Mouse (Mus musculus) thymus, adult 18-20 months (tissue): ENCODE measurements around the gene Rtl3.

ENCODE experiments used
- DNase-seq, 2 experiments: peaks; one replicate each; pipeline ENCODE4 v3.0.0; 2022; ENCODE audit warnings: mixed read lengths in 2 of 2

Rtl3 gene

DNA sequence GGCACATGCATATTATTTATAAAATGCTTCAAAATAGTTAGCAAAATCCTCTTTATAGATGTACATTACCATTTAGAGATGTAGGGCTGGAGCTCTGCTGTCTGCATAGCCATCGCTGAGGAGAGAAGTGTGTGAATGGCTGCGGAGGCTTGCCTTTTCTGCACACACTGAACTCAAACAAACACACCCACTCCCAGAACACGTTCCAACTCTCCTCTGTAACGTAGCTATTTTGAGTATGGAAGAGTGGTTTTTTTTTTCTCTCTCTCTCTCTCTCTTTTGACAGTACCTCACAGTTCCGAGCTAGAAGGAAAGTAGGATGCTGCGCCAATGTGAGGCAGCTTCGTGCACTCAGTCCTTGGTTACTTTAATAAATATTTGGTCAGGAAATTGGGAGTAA is at the start of gene Rtl3:
Gene Rtl3 (minus strand): TSS at position 236 of the 400 bp plus-strand sequence.
- no peak for DNase-seq

DNA sequence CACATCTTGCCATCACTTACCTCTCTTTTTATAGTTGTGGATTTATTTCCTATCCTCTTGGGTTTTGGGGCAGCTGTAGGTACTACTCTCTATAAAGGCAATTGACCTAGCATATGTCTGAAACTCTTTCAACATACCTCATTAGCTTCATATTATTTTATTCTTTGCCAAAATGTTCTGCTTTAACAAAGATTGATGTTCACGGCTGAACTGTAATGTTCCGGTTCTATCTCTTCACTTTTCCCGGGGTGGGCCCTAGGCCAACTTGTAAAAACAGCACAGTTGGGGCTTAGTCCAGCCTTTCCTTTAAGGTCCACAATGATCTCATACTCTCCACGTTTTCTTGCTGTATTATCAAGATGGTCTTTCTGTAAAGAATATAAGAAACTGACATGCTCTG is 31.9 kb upstream of the Rtl3 start:
- no peak for DNase-seq

- no peak for DNase-seq
Measured at GRCm38 (mm10) chrX:106871894-106872293, 31.4 kb upstream of the Rtl3 start.

DNA sequence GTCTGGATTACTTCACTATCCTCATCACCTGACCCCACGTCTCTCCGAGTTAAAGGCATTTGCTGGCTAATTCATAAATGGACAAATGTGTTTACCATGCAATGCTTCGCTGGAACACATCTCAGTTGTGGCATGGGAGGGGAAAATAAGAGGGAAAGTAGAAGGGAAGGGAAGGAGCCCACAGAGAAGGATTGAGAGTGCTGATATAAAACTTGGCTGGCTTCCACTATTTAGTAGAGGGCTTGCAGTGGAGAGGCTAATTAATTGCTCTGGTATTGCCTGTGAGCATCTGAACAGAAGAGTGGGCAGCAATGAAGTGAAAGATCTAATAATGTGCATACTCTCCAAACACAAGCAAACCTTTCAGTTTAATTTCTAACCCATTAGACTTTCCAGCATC is 31.0 kb upstream of the Rtl3 start:
- no peak for DNase-seq

DNA sequence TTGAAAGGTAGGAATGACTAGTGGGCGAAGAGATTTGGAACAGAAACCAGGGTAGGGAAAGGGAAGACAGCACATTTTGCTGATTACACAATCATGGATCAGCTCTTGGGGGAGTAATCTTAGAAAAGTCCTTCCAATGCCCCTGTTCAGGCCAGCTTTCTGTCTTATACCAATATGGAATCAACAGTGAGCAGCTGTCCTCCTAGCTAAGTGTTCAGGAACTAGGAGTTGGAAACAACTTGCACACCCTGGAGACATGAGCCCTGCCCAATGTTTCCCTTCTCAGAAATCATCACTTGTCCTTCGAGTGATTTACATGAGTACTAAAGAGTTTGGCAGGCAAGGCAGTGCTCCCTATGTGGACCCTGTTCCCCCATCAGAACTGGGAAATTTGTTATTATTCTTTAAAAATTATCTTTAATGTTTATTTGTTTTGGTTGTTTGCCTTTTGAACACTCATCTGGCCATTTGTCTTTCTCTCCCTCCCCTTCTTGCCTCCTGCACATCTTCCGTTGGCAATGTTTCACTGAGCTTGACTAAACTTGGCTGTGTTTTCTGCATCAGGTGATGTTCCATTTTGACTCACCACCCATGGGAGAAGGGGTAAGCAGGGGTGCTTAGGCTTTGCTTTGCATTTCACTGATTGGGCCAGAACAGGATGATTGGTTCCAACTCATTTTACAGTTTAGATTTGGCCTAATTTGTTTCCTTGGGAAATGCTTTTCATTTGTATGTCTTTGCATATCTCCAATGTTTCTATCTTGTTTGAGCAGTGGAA is 13.3 kb upstream of the Rtl3 start:
- no peak for DNase-seq

GRCm38 (mm10) chrX:106839591-106839990 is 853 bp downstream of the Rtl3 start:
- no peak for DNase-seq

DNA sequence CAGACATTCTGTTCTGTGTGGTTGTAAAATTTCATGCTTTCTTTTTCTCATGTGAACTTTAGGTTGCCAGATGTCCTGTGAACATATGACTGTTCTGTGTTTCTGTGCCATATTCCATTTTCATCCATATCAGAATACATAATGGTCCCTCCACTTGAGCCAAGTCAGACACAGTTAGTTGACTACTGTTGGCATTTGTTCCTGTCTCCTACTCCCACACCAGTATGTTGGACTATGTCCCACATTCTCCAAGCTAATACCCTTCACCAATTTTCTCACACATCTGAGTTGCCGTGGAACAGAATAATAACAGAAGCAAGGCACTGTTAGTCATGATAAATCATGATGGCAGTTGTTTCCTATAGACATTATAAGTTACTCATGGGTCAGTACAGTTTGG is 9.9 kb downstream of the Rtl3 start:
- no peak for DNase-seq

- DNase-seq = no peak
Measured at GRCm38 (mm10) chrX:106809560-106810226, 30.8 kb downstream of the Rtl3 start.

DNA sequence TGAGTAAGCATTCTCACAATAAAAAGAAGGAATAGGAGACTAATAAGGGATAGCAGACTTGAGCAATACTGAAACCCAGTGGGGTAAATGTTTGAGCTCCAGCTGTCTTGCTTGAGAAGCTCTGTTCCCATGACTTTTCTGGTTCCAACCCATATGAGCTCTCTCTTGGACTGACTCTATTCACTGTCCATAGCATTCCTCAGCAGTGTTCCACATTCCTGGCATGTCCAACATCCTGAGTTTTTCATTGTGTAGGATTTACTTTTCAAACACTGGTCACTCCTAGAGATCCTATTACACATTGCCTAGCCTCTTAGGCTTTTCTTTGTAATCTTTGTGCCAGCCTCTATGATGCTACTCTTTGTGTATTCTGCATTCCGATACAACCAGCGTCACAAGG is 36.1 kb downstream of the Rtl3 start:
- no peak for DNase-seq

DNA sequence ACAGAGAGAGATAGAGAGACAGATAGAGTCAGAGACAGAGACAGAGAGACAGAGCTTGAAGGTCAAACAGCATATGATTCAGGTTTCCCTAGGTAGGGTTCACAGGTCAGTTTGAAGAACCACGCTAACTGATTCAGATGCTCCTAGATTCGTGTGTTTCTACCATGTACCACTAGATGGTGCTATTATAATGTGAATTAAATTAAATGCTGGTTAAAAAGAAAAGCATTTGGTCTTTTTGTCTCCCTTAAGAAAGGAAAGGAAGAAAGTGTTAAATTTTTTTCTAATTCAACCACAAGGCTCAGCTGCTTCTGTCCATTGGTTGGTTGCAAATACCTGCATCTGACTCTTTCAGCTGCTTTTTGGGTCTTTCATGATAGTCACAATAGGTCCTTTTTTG is 45.8 kb downstream of the Rtl3 start:
- DNase-seq = no peak
